Comparison of ENCODE assay signal across 9 mouse cellular contexts in genomic region chr6:52005963-52006648, GRCm38 (mm10). TPM values are rescaled to one million over a fixed set of nuclear protein-coding genes. Genes with fewer than 3 reads are reported as not detected.
DNase-seq lines count a peak whose midpoint lies in the region; ATAC-seq and TF ChIP-seq lines count a peak whose summit lies in the region.
"Had no signal": no experiment of that assay in that cellular context is flagged by ENCODE, and none has a peak within 500 bp of the region (broad histone marks: within the 10 kb centered on the region; RNA-seq: fewer than 3 reads in every experiment).

No protein-coding gene starts in this region.

- no peak overlapping the region for H3K27ac ChIP-seq in midbrain, embryonic 10.5 days (replicated peaks)
- H3K27ac ChIP-seq in midbrain, embryonic 15.5 days, result no peak overlapping the region
- H3K27ac ChIP-seq in heart, postnatal 0 days (ENCODE audit: low read depth), result no peak overlapping the region
- H3K27ac ChIP-seq in limb, embryonic 10.5 days, result peak overlapping the region; percentile 80
- H3K27ac ChIP-seq: embryonic facial prominence, embryonic 12.5 days had no signal

- no peaks in the 10 kb centered on the region for H3K9me3 ChIP-seq in midbrain, embryonic 10.5 days (replicated peaks)
- H3K9me3 ChIP-seq in midbrain, embryonic 15.5 days, result no peaks in the 10 kb centered on the region
- no peaks in the 10 kb centered on the region for H3K9me3 ChIP-seq in heart, postnatal 0 days (replicated peaks; ENCODE audit: control insufficient read depth, low read length)
- H3K9me3 ChIP-seq in limb, embryonic 10.5 days (replicated peaks), result no peaks in the 10 kb centered on the region
- H3K9me3 ChIP-seq: embryonic facial prominence, embryonic 12.5 days had no signal

- no peak overlapping the region for H3K4me3 ChIP-seq in midbrain, embryonic 10.5 days
- no peak overlapping the region for H3K4me3 ChIP-seq in midbrain, embryonic 15.5 days
- H3K4me3 ChIP-seq in heart, postnatal 0 days (ENCODE audit: low read depth, low read length), result peak overlapping the region; percentile 21
- peak overlapping the region; percentile 54 for H3K4me3 ChIP-seq in limb, embryonic 10.5 days
- H3K4me3 ChIP-seq: embryonic facial prominence, embryonic 12.5 days had no signal

- no peak for ATAC-seq in midbrain, embryonic 15.5 days (replicated peaks)
- ATAC-seq in heart, postnatal 0 days (ENCODE audit: insufficient read depth, low read depth), result no peak
- no peak for ATAC-seq in inflammation-experienced regulatory T-cells, adult 6 months

- WGBS in midbrain, embryonic 10.5 days, result under 1% methylated on average over 19 of the region's 19 CpGs
- 2% methylated on average over 19 of the region's 19 CpGs for WGBS in midbrain, embryonic 15.5 days
- WGBS in heart, postnatal 0 days, result 7% methylated on average over 19 of the region's 19 CpGs
- under 1% methylated on average over 19 of the region's 19 CpGs for WGBS in limb, embryonic 10.5 days

- H3K4me2 ChIP-seq in midbrain, embryonic 15.5 days, result no peak overlapping the region
- peak overlapping the region; percentile 36 for H3K4me2 ChIP-seq in heart, postnatal 0 days (ENCODE audit: low read depth, low read length)
- H3K4me2 ChIP-seq: embryonic facial prominence, embryonic 12.5 days had no signal

- TF ChIP-seq EP300 in heart, postnatal 0 days (IDR thresholded peaks at IDR 0.05; ENCODE audit: low read depth), result no peak

- no peaks in the 10 kb centered on the region for H3K36me3 ChIP-seq in midbrain, embryonic 10.5 days
- H3K36me3 ChIP-seq in midbrain, embryonic 15.5 days (replicated peaks), result no peaks in the 10 kb centered on the region
- H3K36me3 ChIP-seq in heart, postnatal 0 days (replicated peaks; ENCODE audit: control insufficient read depth, insufficient read depth, low read length), result no peaks in the 10 kb centered on the region
- no peaks in the 10 kb centered on the region for H3K36me3 ChIP-seq in limb, embryonic 10.5 days
- H3K36me3 ChIP-seq: embryonic facial prominence, embryonic 12.5 days had no signal

- no peak for TF ChIP-seq CTCF in heart, postnatal 0 days (IDR thresholded peaks at IDR 0.05; ENCODE audit: low read depth)

- peaks cover 100% of the 10 kb centered on the region for H3K27me3 ChIP-seq in midbrain, embryonic 10.5 days (ENCODE audit: low read depth, poor library complexity, severe bottlenecking)
- peaks cover 82% of the 10 kb centered on the region for H3K27me3 ChIP-seq in midbrain, embryonic 15.5 days (replicated peaks)
- H3K27me3 ChIP-seq in heart, postnatal 0 days (ENCODE audit: control insufficient read depth, insufficient read depth, low read length), result peaks cover 85% of the 10 kb centered on the region
- peaks cover 75% of the 10 kb centered on the region for H3K27me3 ChIP-seq in limb, embryonic 10.5 days (ENCODE audit: low read depth, poor library complexity, severe bottlenecking)

- H3K9ac ChIP-seq in midbrain, embryonic 15.5 days, result no peak overlapping the region
- no peak overlapping the region for H3K9ac ChIP-seq in heart, postnatal 0 days (replicated peaks; ENCODE audit: low read depth, low read length)
- H3K9ac ChIP-seq: embryonic facial prominence, embryonic 12.5 days had no signal

- DNase-seq in adrenal gland, adult (ENCODE audit: inconsistent age in 2 of 2, low spot score in 1 of 2), result peak; percentile 63 to 89
- DNase-seq in adrenal gland, postnatal 4 days (ENCODE audit: low spot score in 2 of 2), result no peak
- peak; percentile 57 for DNase-seq in midbrain, embryonic 10.5 days (ENCODE audit: low spot score)
- DNase-seq in heart, postnatal 0 days (ENCODE audit: low spot score), result peak; percentile 46
- peak; percentile 72 for DNase-seq in limb, embryonic 10.5 days (ENCODE audit: low spot score)
- peak; percentile 32 for DNase-seq in naive thymus-derived CD4-positive, alpha-beta T cell, adult 2 months (ENCODE audit: low read depth)

- H3K4me1 ChIP-seq in midbrain, embryonic 10.5 days, result 0 out of 2 replicates have a peak, but pooled peaks cover 2% of the 10 kb centered on the region
- no peaks in the 10 kb centered on the region for H3K4me1 ChIP-seq in midbrain, embryonic 15.5 days
- no peaks in the 10 kb centered on the region; the same call in 1 of the 2 replicates for H3K4me1 ChIP-seq in heart, postnatal 0 days (ENCODE audit: control insufficient read depth, insufficient read depth)
- H3K4me1 ChIP-seq in limb, embryonic 10.5 days, result peaks cover 41% of the 10 kb centered on the region
- H3K4me1 ChIP-seq: embryonic facial prominence, embryonic 12.5 days had no signal

RNA-seq across cellular contexts. Expression of gene Skap2, which starts 6.2 kb away (rescaled TPM):
- total RNA-seq in adrenal gland, postnatal 4 days (2021), result 10 to 100 TPM; 42.5 to 46.4 TPM
- 8.6 and 10.2 TPM in 2 replicates for polyA plus RNA-seq in midbrain, embryonic 10.5 days (2016; fragmentation: Nextera tagmentation; extraction: Ambion mirVana)
- 4.8 and 5.4 TPM in 2 replicates for polyA plus RNA-seq in midbrain, embryonic 15.5 days (2015; fragmentation: Nextera tagmentation; extraction: Ambion mirVana)
- total RNA-seq in heart, postnatal 0 days (2014; rRNA removed; ENCODE audit: low replicate concordance), result 2.7 and 13.9 TPM in 2 replicates
- polyA plus RNA-seq in heart, postnatal 0 days (2015; fragmentation: Nextera tagmentation; extraction: Ambion mirVana), result 9.2 and 10.7 TPM in 2 replicates
- 16.4 and 19.3 TPM in 2 replicates for polyA plus RNA-seq in limb, embryonic 10.5 days (2016; fragmentation: Nextera tagmentation; extraction: Ambion mirVana)
- 10 to 100 TPM; 15.9 to 33.0 (median 17.8) TPM for polyA plus RNA-seq in inflammation-experienced regulatory T-cells, adult 6 months (2017; shearing (Covaris generic))

Comparison
In these comparisons a context has a peak if more than half of its experiments do, and no peak if none do; other contexts are left out.
1. DNase-seq: peak in adrenal gland, adult (2 of 2), midbrain, embryonic 10.5 days (single experiment), heart, postnatal 0 days (single experiment), limb, embryonic 10.5 days (single experiment) and naive thymus-derived CD4-positive, alpha-beta T cell, adult 2 months (single experiment); none in adrenal gland, postnatal 4 days (0 of 2).
2. H3K4me3 ChIP-seq: peak in heart, postnatal 0 days (single experiment) and limb, embryonic 10.5 days (single experiment); none in midbrain, embryonic 10.5 days (single experiment) and midbrain, embryonic 15.5 days (single experiment).